Mouse (Mus musculus) forebrain, embryonic 12.5 days (tissue): ENCODE measurements around the gene Kcnk5. TPM values are rescaled to one million over a fixed set of nuclear protein-coding genes. Genes with fewer than 3 reads are reported as not detected.
A peak's percentile ranks its signal among the peaks of the same experiment; 100 is the strongest.

Experiments
- ATAC-seq: fragments of 200-750 bp; cut with Nextera tagmentation; 2 replicates; pipeline ENCODE4 v1.8.0; 2017; ENCODE audit warnings: moderate TSS enrichment; ENCODE audit not compliant: low FRiP score
- H3K27ac ChIP-seq: fragments of 300-500 bp; sonication (generic); 2 replicates; pipeline ENCODE4 v1.5.1; 2016; ENCODE audit warnings: mild to moderate bottlenecking
- H3K27me3 ChIP-seq: fragments of 300-500 bp; sonication (generic); 2 replicates; pipeline ENCODE4 v1.6.1; 2016; ENCODE audit warnings: mild to moderate bottlenecking
- H3K36me3 ChIP-seq: fragments of 300-500 bp; sonication (generic); replicated peaks from 2 replicates; pipeline ENCODE4 v1.6.1; 2016; ENCODE audit warnings: mild to moderate bottlenecking
- H3K4me1 ChIP-seq: fragments of 300-500 bp; sonication (generic); 2 replicates; pipeline ENCODE4 v1.6.1; 2016
- H3K4me2 ChIP-seq: fragments of 300-500 bp; sonication (generic); 2 replicates; pipeline ENCODE4 v1.6.1; 2016; ENCODE audit warnings: mild to moderate bottlenecking, moderate library complexity
- H3K4me3 ChIP-seq: fragments of 300-500 bp; sonication (generic); replicated peaks from 2 replicates; pipeline ENCODE4 v1.5.1; 2016; ENCODE audit warnings: mild to moderate bottlenecking
- H3K9ac ChIP-seq: fragments of 300-500 bp; sonication (generic); 2 replicates; pipeline ENCODE4 v1.6.1; 2016; ENCODE audit warnings: mild to moderate bottlenecking
- H3K9me3 ChIP-seq: fragments of 300-500 bp; sonication (generic); 2 replicates; pipeline ENCODE4 v1.6.1; 2016
- WGBS: fragments of 180-500 bp; shearing (Covaris S2); methylation state at CpG from one replicate; pipeline ENCODE4 v1.1.7; 2016; 5-methylcytosine and 5-hydroxymethylcytosine counted together
- polyA plus RNA-seq: library from polyadenylated mRNA; unstranded; fragments of >200 nt; fragmentation: Nextera tagmentation; extraction: Ambion mirVana; gene quantifications from 2 replicates; pipeline ENCODE4 v1.2.1, GENCODE M21; 2016

Gene Kcnk5
- 12.5 and 13.8 TPM in 2 replicates for polyA plus RNA-seq

GRCm38 (mm10) chr14:20181466-20181921 is at the start of gene Kcnk5:
Gene Kcnk5, minus strand, starts transcription at chr14:20181809.
- Histone ChIP-seq H3K4me3 (peak within 1 kb of the TSS; percentile 61), H3K4me1 (peaks cover 63% of the 10 kb centered on the region), H3K9me3 (no peaks in the 10 kb centered on the region), H3K27ac (peak within 1 kb of the TSS; percentile 53; the same call in 1 of the 2 replicates), H3K4me2 (peak within 1 kb of the TSS; percentile 92), H3K27me3 (no peaks in the 10 kb centered on the region), H3K9ac (peak within 1 kb of the TSS; percentile 70), H3K36me3 (no peaks in the 10 kb centered on the region)
- peak; percentile 92 for ATAC-seq
- under 1% methylated on average over 36 of the region's 36 CpGs for WGBS

GRCm38 (mm10) chr14:20230063-20230491 is 48.5 kb upstream of the Kcnk5 start:
- no peaks in the 10 kb centered on the region for H3K27me3 ChIP-seq
- no peak overlapping the region for H3K9ac ChIP-seq
- no peaks in the 10 kb centered on the region for H3K36me3 ChIP-seq
- 89% methylated on average over 7 of the region's 7 CpGs for WGBS
- H3K4me2 ChIP-seq = no peak overlapping the region
- ATAC-seq = no peak
- peaks cover 21% of the 10 kb centered on the region for H3K4me1 ChIP-seq
- no peak overlapping the region for H3K27ac ChIP-seq
- H3K9me3 ChIP-seq = no peaks in the 10 kb centered on the region
- no peak overlapping the region for H3K4me3 ChIP-seq

- Histone ChIP-seq H3K9ac (no peak overlapping the region), H3K9me3 (no peaks in the 10 kb centered on the region), H3K27me3 (no peaks in the 10 kb centered on the region), H3K4me1 (peaks cover 28% of the 10 kb centered on the region), H3K4me3 (no peak overlapping the region), H3K4me2 (no peak overlapping the region), H3K27ac (no peak overlapping the region), H3K36me3 (no peaks in the 10 kb centered on the region)
- ATAC-seq = no peak
- WGBS = 81% methylated on average over 6 of the region's 6 CpGs
These were observed 47.8 kb upstream of the Kcnk5 start for GRCm38 (mm10) chr14:20229437-20229836.

GRCm38 (mm10) chr14:20228336-20228735 is 46.7 kb upstream of the Kcnk5 start:
- Histone ChIP-seq H3K4me1 (peaks cover 33% of the 10 kb centered on the region), H3K4me3 (no peak overlapping the region), H3K36me3 (no peaks in the 10 kb centered on the region), H3K9me3 (no peaks in the 10 kb centered on the region), H3K27ac (no peak overlapping the region), H3K27me3 (no peaks in the 10 kb centered on the region), H3K4me2 (no peak overlapping the region), H3K9ac (no peak overlapping the region)
- no peak for ATAC-seq
- 77% methylated on average over 4 of the region's 4 CpGs for WGBS

- ATAC-seq = no peak
- no peak overlapping the region for H3K4me3 ChIP-seq
- no peak overlapping the region for H3K4me2 ChIP-seq
- no peak overlapping the region for H3K9ac ChIP-seq
- peaks cover 33% of the 10 kb centered on the region for H3K4me1 ChIP-seq
- no peak overlapping the region for H3K27ac ChIP-seq
- H3K27me3 ChIP-seq = no peaks in the 10 kb centered on the region; the same call in 1 of the 2 replicates
- 45% methylated on average over 2 of the region's 2 CpGs for WGBS
- H3K9me3 ChIP-seq = no peaks in the 10 kb centered on the region
- no peaks in the 10 kb centered on the region for H3K36me3 ChIP-seq
These were observed 45.4 kb upstream of the Kcnk5 start for GRCm38 (mm10) chr14:20226982-20227381.

- H3K27ac ChIP-seq = peak overlapping the region; percentile 59; the same call in 1 of the 2 replicates
- H3K9ac ChIP-seq = no peak overlapping the region
- peaks cover 33% of the 10 kb centered on the region for H3K4me1 ChIP-seq
- H3K36me3 ChIP-seq = no peaks in the 10 kb centered on the region
- 28% methylated on average over 7 of the region's 7 CpGs for WGBS
- no peaks in the 10 kb centered on the region; the same call in 1 of the 2 replicates for H3K27me3 ChIP-seq
- H3K4me2 ChIP-seq = no peak overlapping the region
- no peak for ATAC-seq
- H3K9me3 ChIP-seq = no peaks in the 10 kb centered on the region
- no peak overlapping the region for H3K4me3 ChIP-seq
These were observed 44.9 kb upstream of the Kcnk5 start for GRCm38 (mm10) chr14:20226488-20226887.

- no peak overlapping the region for H3K4me3 ChIP-seq
- H3K27me3 ChIP-seq = no peaks in the 10 kb centered on the region; the same call in 1 of the 2 replicates
- H3K4me2 ChIP-seq = peak overlapping the region; percentile 28
- peaks cover 41% of the 10 kb centered on the region for H3K4me1 ChIP-seq
- H3K27ac ChIP-seq = peak overlapping the region; percentile 91
- ATAC-seq = peak; percentile 87
- no peaks in the 10 kb centered on the region for H3K9me3 ChIP-seq
- H3K36me3 ChIP-seq = no peaks in the 10 kb centered on the region
- H3K9ac ChIP-seq = no peak overlapping the region
- 5% methylated on average over 4 of the region's 4 CpGs for WGBS
These were observed 43.9 kb upstream of the Kcnk5 start for GRCm38 (mm10) chr14:20225525-20225924.

GRCm38 (mm10) chr14:20224576-20225218 is 43.1 kb upstream of the Kcnk5 start:
- Histone ChIP-seq H3K36me3 (no peaks in the 10 kb centered on the region), H3K9ac (no peak overlapping the region), H3K27ac (peak overlapping the region; percentile 91), H3K4me3 (no peak overlapping the region), H3K4me2 (peak overlapping the region; percentile 28; the same call in 1 of the 2 replicates), H3K4me1 (peaks cover 42% of the 10 kb centered on the region), H3K27me3 (no peaks in the 10 kb centered on the region; the same call in 1 of the 2 replicates), H3K9me3 (no peaks in the 10 kb centered on the region)
- no peak for ATAC-seq
- WGBS = 44% methylated on average over 10 of the region's 10 CpGs

GRCm38 (mm10) chr14:20224163-20224562 is 42.6 kb upstream of the Kcnk5 start:
- 14% methylated on average over 4 of the region's 4 CpGs for WGBS
- H3K4me1 ChIP-seq = peaks cover 42% of the 10 kb centered on the region
- H3K4me2 ChIP-seq = no peak overlapping the region
- H3K27ac ChIP-seq = peak overlapping the region; percentile 91
- H3K36me3 ChIP-seq = no peaks in the 10 kb centered on the region
- no peaks in the 10 kb centered on the region; the same call in 1 of the 2 replicates for H3K27me3 ChIP-seq
- H3K9ac ChIP-seq = no peak overlapping the region
- H3K9me3 ChIP-seq = no peaks in the 10 kb centered on the region
- peak; percentile 6; the same call in 1 of the 2 replicates for ATAC-seq
- no peak overlapping the region for H3K4me3 ChIP-seq

- Histone ChIP-seq H3K27ac (no peak overlapping the region), H3K9me3 (no peaks in the 10 kb centered on the region), H3K4me3 (no peak overlapping the region), H3K27me3 (no peaks in the 10 kb centered on the region; the same call in 1 of the 2 replicates), H3K4me2 (no peak overlapping the region), H3K9ac (no peak overlapping the region), H3K4me1 (peaks cover 42% of the 10 kb centered on the region), H3K36me3 (no peaks in the 10 kb centered on the region)
- WGBS = 97% methylated on average over 5 of the region's 5 CpGs
- no peak for ATAC-seq
These were observed 41.6 kb upstream of the Kcnk5 start for GRCm38 (mm10) chr14:20223253-20223652.

GRCm38 (mm10) chr14:20221083-20221482 is 39.5 kb upstream of the Kcnk5 start:
- WGBS = 20% methylated on average over 7 of the region's 7 CpGs
- H3K9ac ChIP-seq = no peak overlapping the region
- no peaks in the 10 kb centered on the region for H3K36me3 ChIP-seq
- no peak for ATAC-seq
- H3K27me3 ChIP-seq = no peaks in the 10 kb centered on the region; the same call in 1 of the 2 replicates
- H3K4me2 ChIP-seq = no peak overlapping the region
- peaks cover 31% of the 10 kb centered on the region for H3K4me1 ChIP-seq
- H3K27ac ChIP-seq = no peak overlapping the region
- H3K4me3 ChIP-seq = no peak overlapping the region
- no peaks in the 10 kb centered on the region for H3K9me3 ChIP-seq

GRCm38 (mm10) chr14:20219849-20220248 is 38.2 kb upstream of the Kcnk5 start:
- H3K27ac ChIP-seq = no peak overlapping the region
- H3K36me3 ChIP-seq = no peaks in the 10 kb centered on the region
- no peaks in the 10 kb centered on the region; the same call in 1 of the 2 replicates for H3K27me3 ChIP-seq
- no peak overlapping the region for H3K4me2 ChIP-seq
- no peak overlapping the region for H3K9ac ChIP-seq
- ATAC-seq = no peak
- H3K4me3 ChIP-seq = no peak overlapping the region
- 82% methylated on average over 1 of the region's 1 CpGs for WGBS
- peaks cover 19% of the 10 kb centered on the region for H3K4me1 ChIP-seq
- H3K9me3 ChIP-seq = no peaks in the 10 kb centered on the region
